Mouse (Mus musculus) liver, embryonic 14.5 days (tissue): ENCODE measurements around the gene Polh. TPM values are rescaled to one million over a fixed set of nuclear protein-coding genes. Genes with fewer than 3 reads are reported as not detected.

ENCODE experiments used
- ATAC-seq: fragments of 200-750 bp; cut with Nextera tagmentation; 2 replicates; pipeline ENCODE4 v1.8.0; 2017; ENCODE audit warnings: moderate number of reproducible peaks, mild to moderate bottlenecking, moderate library complexity; ENCODE audit not compliant: insufficient read depth
- DNase-seq, 3 experiments: peaks; one replicate each; pipeline ENCODE4 v3.0.0-alpha.2; 2012 to 2013; ENCODE audit warnings: low read depth in 3 of 3, low spot score in 3 of 3
- H3K27ac ChIP-seq: fragments of 300-500 bp; sonication (generic); 2 replicates; pipeline ENCODE4 v1.5.1; 2014; ENCODE audit warnings: moderate library complexity, mild to moderate bottlenecking, control low read depth, inconsistent platforms
- H3K27me3 ChIP-seq: fragments of 300-500 bp; sonication (generic); 2 replicates; pipeline ENCODE4 v1.6.1; 2014; ENCODE audit warnings: mild to moderate bottlenecking, low read length, moderate library complexity; ENCODE audit not compliant: control insufficient read depth, insufficient read depth
- H3K36me3 ChIP-seq: fragments of 300-500 bp; sonication (generic); replicated peaks from 2 replicates; pipeline ENCODE4 v1.6.1; 2014; ENCODE audit warnings: low read depth; ENCODE audit not compliant: control insufficient read depth, insufficient read depth
- H3K4me1 ChIP-seq, 2 experiments: fragments of 200-500 bp in 1 of 2; fragments of 300-500 bp in 1 of 2; sonication (generic) in 1 of 2; replicated peaks; 2 replicates each; pipeline ENCODE4 v1.6.1; 2012 to 2014; ENCODE audit warnings: antibody characterized with exemption in 1 of 2, inconsistent platforms in 1 of 2, low read length in 1 of 2; ENCODE audit not compliant: control insufficient read depth in 2 of 2, insufficient read depth in 2 of 2
- H3K4me2 ChIP-seq: fragments of 300-500 bp; sonication (generic); 2 replicates; pipeline ENCODE4 v1.6.1; 2014; ENCODE audit warnings: low read depth, mild to moderate bottlenecking, control low read depth, moderate library complexity
- H3K4me3 ChIP-seq, 2 experiments: fragments of 200-500 bp in 1 of 2; fragments of 300-500 bp in 1 of 2; sonication (generic) in 1 of 2; 2 replicates each; pipeline ENCODE4 v1.5.1; 2012 to 2014; ENCODE audit warnings: low read depth in 2 of 2, low read length in 2 of 2, mild to moderate bottlenecking in 2 of 2, control low read depth in 1 of 2, inconsistent platforms in 1 of 2, moderate library complexity in 1 of 2; ENCODE audit not compliant: insufficient read depth in 1 of 2
- H3K9ac ChIP-seq: fragments of 300-500 bp; sonication (generic); replicated peaks from 2 replicates; pipeline ENCODE4 v1.6.1; 2014; ENCODE audit warnings: mild to moderate bottlenecking, control low read depth, moderate library complexity
- H3K9me3 ChIP-seq: fragments of 300-500 bp; sonication (generic); 2 replicates; pipeline ENCODE4 v1.6.1; 2016; ENCODE audit warnings: low read length, mixed read lengths; ENCODE audit not compliant: control insufficient read depth
- CTCF ChIP-seq: IDR thresholded peaks from 2 replicates; pipeline ENCODE4 v1.5.1; 2016; ENCODE audit warnings: antibody characterized with exemption, low read depth, control low read depth
- EP300 ChIP-seq: IDR thresholded peaks from 2 replicates; pipeline ENCODE4 v1.6.1; 2016; ENCODE audit warnings: antibody characterized with exemption, low read depth
- WGBS: fragments of 180-500 bp; shearing (Covaris S2); extraction: QIAGEN DNeasy Blood & Tissue Kit; methylation state at CpG from one replicate; pipeline ENCODE4 v1.1.7; 2014; ENCODE audit not compliant: insufficient replicate concordance; 5-methylcytosine and 5-hydroxymethylcytosine counted together
- polyA plus RNA-seq, 2 experiments: library from polyadenylated mRNA; depleted of rRNA in 1 of 2; stranded (reverse) in 1 of 2; unstranded in 1 of 2; fragments of >200 nt; fragmentation: Nextera tagmentation in 1 of 2; extraction: Ambion mirVana in 1 of 2; gene quantifications; 2 replicates each; pipeline versions ENCODE4 v1.2.1 to v1.2.3; 2012 to 2014

The Polh gene
- 7.7 and 9.7 TPM in 2 replicates for polyA plus RNA-seq (2012; rRNA removed)
- polyA plus RNA-seq (2014; fragmentation: Nextera tagmentation; extraction: Ambion mirVana) = 7.8 and 9.5 TPM in 2 replicates

DNA sequence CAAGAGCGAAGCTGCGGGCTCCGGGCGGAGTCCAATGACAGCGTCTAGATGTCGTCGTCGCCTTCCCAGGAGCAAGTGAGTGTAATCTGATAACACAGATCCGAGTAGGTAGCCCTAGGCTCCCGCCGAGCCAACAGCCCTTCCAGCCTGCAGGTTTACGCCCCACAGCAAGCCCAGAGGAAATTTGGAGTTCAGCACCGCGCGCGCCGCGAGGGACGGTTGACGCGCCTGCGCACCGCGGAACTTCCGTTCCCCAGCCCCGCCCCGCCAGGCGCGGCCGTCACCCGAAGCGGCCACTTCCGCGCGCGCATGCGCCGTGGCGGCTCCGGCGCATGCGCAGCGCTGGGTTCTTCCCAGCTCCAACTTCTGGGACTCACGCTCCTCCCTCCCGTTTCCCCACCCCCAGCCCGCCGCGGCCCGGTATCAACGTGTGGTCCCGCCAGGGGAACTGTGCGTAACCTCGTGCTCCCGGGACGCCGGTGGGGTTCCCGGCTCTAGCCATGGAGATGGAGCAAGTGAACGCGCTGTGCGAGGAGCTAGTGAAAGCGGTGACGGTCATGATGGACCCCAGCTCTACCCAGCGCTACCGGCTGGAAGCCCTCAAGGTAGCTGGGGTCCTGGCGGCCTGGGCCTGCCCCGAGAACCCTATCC lies at the start of gene Polh, which contains the start of gene Xpo5:
TSS of gene Polh (minus strand) at position 225 of the 651 bp plus-strand sequence.
TSS of gene Xpo5 (plus strand) at position 362 of the 651 bp plus-strand sequence.
- Histone ChIP-seq H3K4me2 (peak within 1 kb of the TSS; percentile 79), H3K9me3 (no peaks in the 10 kb centered on the region), H3K4me1 (peaks cover 7 to 16% of the 10 kb centered on the region in 2 experiments), H3K36me3 (peaks cover 34% of the 10 kb centered on the region), H3K9ac (peak within 1 kb of the TSS; percentile 83), H3K27ac (peak within 1 kb of the TSS; percentile 97), H3K4me3 (peak within 1 kb of the TSS; percentile 85 to 98), H3K27me3 (no peaks in the 10 kb centered on the region)
- DNase-seq (peak; percentile 92 to 93 (median 93)), ATAC-seq (peak; percentile 96)
- WGBS = under 1% methylated on average over 66 of the region's 66 CpGs
- TF ChIP-seq CTCF = peak; percentile 41
- TF ChIP-seq EP300 = peak; percentile 41; the same call in 1 of the 2 replicates

DNA sequence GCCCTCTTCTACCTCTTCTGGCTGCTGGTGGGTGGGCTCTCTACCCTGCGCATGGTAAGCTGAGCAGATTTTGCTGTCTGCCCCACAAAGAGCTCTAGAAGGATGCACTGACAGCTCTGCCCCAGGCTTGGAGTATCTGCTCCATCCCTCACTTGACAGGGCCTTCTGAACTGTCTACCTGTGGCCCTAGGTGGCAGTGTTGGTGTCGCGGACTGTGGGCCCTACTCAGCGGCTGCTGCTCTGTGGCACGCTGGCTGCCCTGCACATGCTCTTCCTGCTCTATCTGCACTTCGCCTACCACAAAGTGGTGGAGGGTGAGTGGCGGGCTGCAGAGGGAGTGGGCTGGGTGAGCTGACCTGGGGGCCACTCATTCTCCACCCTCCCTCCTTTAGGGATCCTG lies 48.7 kb upstream of the Polh start:
- Histone ChIP-seq H3K4me1 (peaks cover 15 to 19% of the 10 kb centered on the region in 2 experiments), H3K27ac (no peak overlapping the region), H3K4me3 (no peak overlapping the region), H3K4me2 (no peak overlapping the region), H3K27me3 (peaks cover 20% of the 10 kb centered on the region), H3K9me3 (no peaks in the 10 kb centered on the region), H3K36me3 (peaks cover 18% of the 10 kb centered on the region), H3K9ac (no peak overlapping the region)
- 78% methylated on average over 7 of the region's 7 CpGs for WGBS
- peak; percentile 42; the same call in 1 of the 2 replicates for TF ChIP-seq CTCF
- no peak for TF ChIP-seq EP300
- ATAC-seq = no peak
- no peak for DNase-seq

DNA sequence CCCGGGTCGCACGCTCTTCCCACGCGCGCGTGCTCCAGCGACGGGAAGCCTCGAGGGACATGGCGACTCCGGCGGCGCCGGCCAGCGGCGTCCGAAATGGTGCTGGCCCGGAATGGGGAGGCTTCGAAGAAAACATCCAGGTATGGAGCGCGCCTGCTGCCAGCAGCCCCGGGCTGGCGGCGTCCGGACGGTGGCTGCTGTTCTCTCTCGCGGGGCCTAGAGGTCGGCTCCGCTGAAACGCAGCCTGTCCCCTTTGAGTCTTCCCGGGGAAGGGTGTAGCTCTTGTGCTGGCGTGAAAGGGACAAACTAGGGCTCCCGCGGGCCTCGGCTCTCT lies 45.7 kb upstream of the Polh start:
- peak overlapping the region; percentile 64 for H3K27ac ChIP-seq
- no peaks in the 10 kb centered on the region for H3K27me3 ChIP-seq
- no peaks in the 10 kb centered on the region for H3K9me3 ChIP-seq
- WGBS = under 1% methylated on average over 37 of the region's 37 CpGs
- ATAC-seq (peak; percentile 60), DNase-seq (no peak)
- TF ChIP-seq CTCF (no peak), EP300 (no peak)
- H3K36me3 ChIP-seq = peaks cover 47% of the 10 kb centered on the region
- peak overlapping the region; percentile 86 to 95 for H3K4me3 ChIP-seq
- H3K4me1 ChIP-seq = peaks cover 13 to 15% of the 10 kb centered on the region in 2 experiments
- peak overlapping the region; percentile 82 for H3K9ac ChIP-seq
- H3K4me2 ChIP-seq = peak overlapping the region; percentile 68

DNA sequence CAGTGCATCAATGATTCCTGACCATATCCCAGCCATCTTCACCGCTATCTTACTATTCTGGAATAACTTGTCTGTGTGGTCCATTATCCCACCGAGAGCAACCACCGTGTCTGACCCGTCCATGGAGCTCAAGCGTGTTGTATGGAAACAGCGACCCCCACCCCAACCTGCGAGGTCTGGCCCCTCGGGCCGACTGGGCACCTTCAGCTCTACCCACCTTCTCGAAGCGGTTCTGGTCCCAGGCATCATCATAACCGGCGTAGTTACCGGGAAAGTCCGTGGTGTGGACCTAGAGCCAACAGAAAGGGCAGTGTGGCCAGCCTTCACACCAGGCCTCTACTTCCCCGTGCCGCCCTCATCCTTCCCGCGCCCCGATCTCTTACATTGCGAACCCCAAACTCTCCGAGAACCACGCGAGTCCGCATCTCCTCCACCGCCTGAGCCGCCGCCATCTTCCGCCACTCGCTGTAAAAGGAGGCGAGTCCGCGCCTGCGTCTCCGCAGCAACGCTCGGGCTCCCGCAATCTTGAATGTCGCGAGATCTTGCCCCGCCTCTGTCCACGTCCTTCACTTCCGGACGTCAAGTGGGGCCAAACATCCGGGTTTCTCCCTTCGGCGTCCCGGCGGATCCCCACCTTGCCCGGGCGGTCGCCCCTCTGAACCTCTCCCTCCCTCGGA lies 45.2 kb upstream of the Polh start, which contains the start of the genes Polr1c and Yipf3:
TSS of gene Polr1c (minus strand) at position 543 of the 677 bp plus-strand sequence.
TSS of gene Yipf3 (plus strand) at position 569 of the 677 bp plus-strand sequence.
- Histone ChIP-seq H3K9me3 (no peaks in the 10 kb centered on the region), H3K4me2 (peak within 1 kb of the TSS; percentile 68), H3K4me1 (peaks cover 13 to 15% of the 10 kb centered on the region in 2 experiments), H3K27ac (peak within 1 kb of the TSS; percentile 64), H3K4me3 (peak within 1 kb of the TSS; percentile 86 to 95), H3K9ac (peak within 1 kb of the TSS; percentile 82), H3K36me3 (peaks cover 51% of the 10 kb centered on the region), H3K27me3 (no peaks in the 10 kb centered on the region)
- DNase-seq (peak; percentile 87 to 89 (median 87)), ATAC-seq (peak; percentile 89)
- TF ChIP-seq CTCF = no peak
- TF ChIP-seq EP300 = peak; percentile 61
- WGBS = 0% methylated on average over 53 of the region's 53 CpGs

DNA sequence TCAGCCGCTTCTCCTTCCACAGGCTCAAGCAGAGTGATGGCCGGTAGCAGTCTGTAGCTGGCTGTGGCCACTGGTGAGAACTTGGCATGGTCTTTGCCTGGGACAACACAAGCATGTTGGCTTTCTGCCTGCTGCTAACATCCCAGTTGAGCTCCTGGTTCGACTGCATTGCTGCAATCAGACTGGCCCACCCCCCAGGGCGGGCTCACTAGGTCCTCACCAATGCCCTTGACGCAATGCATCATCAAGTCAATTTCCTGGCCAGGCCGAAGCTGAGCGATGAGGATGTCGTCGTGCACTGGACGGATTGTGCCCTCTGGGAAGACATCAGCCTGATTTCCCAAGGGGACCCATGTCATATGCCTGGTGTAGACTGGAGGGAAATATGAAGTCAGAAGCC lies 42.1 kb upstream of the Polh start:
- Histone ChIP-seq H3K4me1 (peaks cover 13 to 15% of the 10 kb centered on the region in 2 experiments), H3K4me2 (no peak overlapping the region), H3K27me3 (no peaks in the 10 kb centered on the region), H3K4me3 (no peak overlapping the region), H3K27ac (no peak overlapping the region), H3K9ac (no peak overlapping the region), H3K36me3 (peaks cover 61% of the 10 kb centered on the region), H3K9me3 (no peaks in the 10 kb centered on the region)
- 77% methylated on average over 10 of the region's 10 CpGs for WGBS
- DNase-seq (no peak), ATAC-seq (no peak)
- TF ChIP-seq EP300 (no peak), CTCF (no peak)
